Mouse (Mus musculus): ENCODE measurements around the gene Gm11127. TPM values are rescaled to one million over a fixed set of nuclear protein-coding genes. Genes with fewer than 3 reads are reported as not detected.
"Not testable (repeated sequence)": the region's sequence is repeated elsewhere in the genome, so short reads cannot be mapped to it uniquely, and the experiment has no call there.

Gm11127 gene
- total and polyA plus RNA-seq, 3 experiments, result 1.5 to 6.4 TPM; not detected in 1

DNA sequence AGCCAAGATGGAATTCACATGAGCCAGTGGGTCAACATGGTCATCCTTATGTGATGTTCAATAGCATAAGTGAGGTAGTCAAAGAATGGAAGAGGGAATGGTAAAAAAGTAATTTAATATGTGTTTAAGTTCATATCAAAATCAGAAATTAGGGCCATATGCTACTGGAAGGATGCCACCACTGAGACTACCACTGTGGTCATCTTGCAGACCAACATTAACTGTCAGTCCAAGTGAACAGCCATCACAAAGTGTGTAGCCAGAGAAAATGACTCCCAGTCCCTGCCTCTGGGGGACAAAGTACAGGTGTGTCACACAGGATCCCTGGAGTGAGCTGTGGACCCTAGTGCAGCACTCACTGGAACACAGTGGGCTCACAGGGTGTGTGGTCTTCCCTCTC is 23.7 kb upstream of the Gm11127 start:
- not testable (repeated sequence) for H3K79me2 ChIP-seq (ENCODE audit: control insufficient read depth, insufficient read depth, low read length, poor library complexity); H3K9me3 ChIP-seq (replicated peaks; ENCODE audit: insufficient read depth, low read length); H3K4me3 ChIP-seq (ENCODE audit: control insufficient read depth in 1 of 2, insufficient read depth in 1 of 2, low read depth in 2 of 2, low read length in 2 of 2); H3K36me3 ChIP-seq (ENCODE audit: control insufficient read depth in 1 of 2, insufficient read depth in 2 of 2, low read length in 2 of 2); DNase-seq (ENCODE audit: low read depth, low spot score); H3K27ac ChIP-seq (ENCODE audit: control insufficient read depth, low read depth, low read length); H3K4me1 ChIP-seq (ENCODE audit: control insufficient read depth in 1 of 2, insufficient read depth in 2 of 2, low read length in 2 of 2); H3K27me3 ChIP-seq (ENCODE audit: control insufficient read depth in 1 of 2, insufficient read depth in 2 of 2, low read length in 2 of 2); H3K9ac ChIP-seq (ENCODE audit: control insufficient read depth, low read depth, low read length, poor library complexity, severe bottlenecking)

DNA sequence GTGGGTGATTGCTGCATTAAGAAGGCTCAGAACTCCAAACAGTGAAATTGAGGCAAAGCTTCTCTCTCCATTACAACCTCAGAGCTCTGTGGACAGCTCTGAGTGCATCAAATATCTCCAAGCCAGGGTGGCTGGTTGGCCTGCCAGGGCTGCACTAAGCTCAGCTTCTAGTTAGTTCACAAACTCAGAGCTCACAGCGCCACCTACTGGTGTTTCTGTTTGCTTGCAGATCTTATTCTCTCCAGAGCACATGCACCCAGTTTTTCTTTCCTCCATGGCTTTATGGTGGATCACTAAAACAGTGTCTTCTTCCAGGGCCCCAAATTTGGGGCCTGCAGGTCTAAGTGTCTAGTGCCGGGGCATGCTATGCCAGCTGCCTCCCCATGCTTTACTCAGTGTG is 2.7 kb upstream of the Gm11127 start:
- no peak overlapping the region for H3K4me3 ChIP-seq (ENCODE audit: control insufficient read depth in 1 of 2, insufficient read depth in 1 of 2, low read depth in 2 of 2, low read length in 2 of 2)
- no peak overlapping the region for H3K27ac ChIP-seq (ENCODE audit: control insufficient read depth, low read depth, low read length)
- H3K36me3 ChIP-seq (ENCODE audit: control insufficient read depth in 1 of 2, insufficient read depth in 2 of 2, low read length in 2 of 2), result no peaks in the 10 kb centered on the region
- no peaks in the 10 kb centered on the region for H3K9me3 ChIP-seq (replicated peaks; ENCODE audit: insufficient read depth, low read length)
- H3K4me1 ChIP-seq (ENCODE audit: control insufficient read depth in 1 of 2, insufficient read depth in 2 of 2, low read length in 2 of 2), result no peaks in the 10 kb centered on the region
- peak; percentile 91 for DNase-seq (ENCODE audit: low read depth, low spot score)
- H3K27me3 ChIP-seq (ENCODE audit: control insufficient read depth in 1 of 2, insufficient read depth in 2 of 2, low read length in 2 of 2), result no peaks in the 10 kb centered on the region; a peak in 1 of 4 replicates
- TF ChIP-seq MEF2A (IDR thresholded peaks at IDR 0.05; ENCODE audit: extremely low read depth, insufficient replicate concordance, low read depth, low read length, poor library complexity, severe bottlenecking) (no peak), SMC3 (IDR thresholded peaks at IDR 0.05; ENCODE audit: low read depth, low read length) (peak; percentile 89), RAD21 (IDR thresholded peaks at IDR 0.05; ENCODE audit: low read depth, low read length) (peak; percentile 74), CTCF (IDR thresholded peaks at IDR 0.05 in 2 of 3, conservative IDR thresholded peaks at IDR 0.05 in 1 of 3; ENCODE audit: control insufficient read depth in 1 of 3, insufficient read depth in 1 of 3, low read depth in 2 of 3, low read length in 3 of 3, poor library complexity in 1 of 3, severe bottlenecking in 1 of 3) (peak; percentile 58 to 77 (median 63); a peak in 5 of 6 replicates), MAX (IDR thresholded peaks at IDR 0.05; ENCODE audit: low read length) (no peak), SIN3A (IDR thresholded peaks at IDR 0.05; ENCODE audit: low read length) (peak; percentile 44; the same call in 1 of the 2 replicates), ZC3H11A (IDR thresholded peaks at IDR 0.05; ENCODE audit: low read depth, low read length) (peak; percentile 79), MYC (IDR thresholded peaks at IDR 0.05; ENCODE audit: low read depth, low read length) (peak; percentile 63; the same call in 1 of the 2 replicates)
- no peak overlapping the region for H3K9ac ChIP-seq (ENCODE audit: control insufficient read depth, low read depth, low read length, poor library complexity, severe bottlenecking)
- H3K79me2 ChIP-seq (ENCODE audit: control insufficient read depth, insufficient read depth, low read length, poor library complexity), result no peaks in the 10 kb centered on the region

DNA sequence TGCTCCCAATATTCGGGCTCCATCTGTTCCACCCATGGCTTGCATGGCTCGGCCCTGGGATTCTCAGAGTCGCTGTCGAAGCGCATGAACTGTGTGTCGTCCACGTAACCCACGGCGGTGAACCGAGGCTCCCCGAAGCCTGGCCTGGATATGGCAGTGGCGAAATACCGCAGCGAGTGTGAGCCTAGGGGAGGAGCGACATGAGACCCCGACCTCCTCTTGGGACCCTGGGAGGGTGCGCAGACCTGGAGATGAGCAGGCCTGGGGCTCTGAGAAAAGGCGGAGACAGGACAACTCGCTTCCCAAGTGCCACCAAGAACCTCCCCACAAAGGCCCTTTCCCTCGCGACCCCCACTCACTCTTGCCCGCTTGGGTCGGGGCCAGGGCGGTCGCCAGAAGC is 244 bp downstream of the Gm11127 start:
- not testable (repeated sequence) for H3K4me3 ChIP-seq (ENCODE audit: control insufficient read depth in 1 of 2, insufficient read depth in 1 of 2, low read depth in 2 of 2, low read length in 2 of 2); H3K9me3 ChIP-seq (replicated peaks; ENCODE audit: insufficient read depth, low read length); H3K27ac ChIP-seq (ENCODE audit: control insufficient read depth, low read depth, low read length); DNase-seq (ENCODE audit: low read depth, low spot score); H3K27me3 ChIP-seq (ENCODE audit: control insufficient read depth in 1 of 2, insufficient read depth in 2 of 2, low read length in 2 of 2); H3K4me1 ChIP-seq (ENCODE audit: control insufficient read depth in 1 of 2, insufficient read depth in 2 of 2, low read length in 2 of 2); H3K79me2 ChIP-seq (ENCODE audit: control insufficient read depth, insufficient read depth, low read length, poor library complexity); H3K9ac ChIP-seq (ENCODE audit: control insufficient read depth, low read depth, low read length, poor library complexity, severe bottlenecking); H3K36me3 ChIP-seq (ENCODE audit: control insufficient read depth in 1 of 2, insufficient read depth in 2 of 2, low read length in 2 of 2)

DNA sequence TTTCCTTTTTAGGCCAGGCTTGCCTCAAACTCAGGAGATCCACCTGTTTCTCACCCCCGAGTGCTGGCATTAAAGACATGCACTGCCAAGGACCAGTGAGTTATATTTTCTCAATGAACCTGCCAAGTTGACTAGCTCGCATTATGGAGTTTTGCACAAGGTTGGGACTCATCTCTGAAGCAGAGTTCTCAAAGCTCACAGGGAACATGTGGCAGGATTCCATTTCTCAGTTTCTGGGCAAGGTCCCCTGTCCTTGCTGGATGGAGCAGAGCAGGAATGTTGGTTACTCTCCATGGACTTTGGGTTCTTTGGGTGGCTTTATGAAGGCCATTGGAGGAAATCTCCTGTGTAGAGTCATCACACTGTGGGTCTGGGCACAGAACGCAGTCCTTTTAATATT is 14.9 kb downstream of the Gm11127 start:
- Histone ChIP-seq H3K4me3 (ENCODE audit: control insufficient read depth in 1 of 2, insufficient read depth in 1 of 2, low read depth in 2 of 2, low read length in 2 of 2) (peak overlapping the region; percentile 77 to 91), H3K27ac (ENCODE audit: control insufficient read depth, low read depth, low read length) (no peak overlapping the region), H3K4me1 (ENCODE audit: control insufficient read depth in 1 of 2, insufficient read depth in 2 of 2, low read length in 2 of 2) (peaks cover 0 to 11% of the 10 kb centered on the region in 2 experiments; a peak in 2 of 4 replicates), H3K36me3 (ENCODE audit: control insufficient read depth in 1 of 2, insufficient read depth in 2 of 2, low read length in 2 of 2) (peaks cover 0 to 5% of the 10 kb centered on the region in 2 experiments; a peak in 1 of 4 replicates), H3K79me2 (ENCODE audit: control insufficient read depth, insufficient read depth, low read length, poor library complexity) (peaks cover 1% of the 10 kb centered on the region; the same call in 1 of the 2 replicates), H3K9me3 (replicated peaks; ENCODE audit: insufficient read depth, low read length) (no peaks in the 10 kb centered on the region), H3K27me3 (ENCODE audit: control insufficient read depth in 1 of 2, insufficient read depth in 2 of 2, low read length in 2 of 2) (no peaks in the 10 kb centered on the region), H3K9ac (ENCODE audit: control insufficient read depth, low read depth, low read length, poor library complexity, severe bottlenecking) (peak overlapping the region; percentile 74)
- TF ChIP-seq KAT2A (conservative IDR thresholded peaks at IDR 0.05; ENCODE audit: low read depth, low read length) (no peak), MXI1 (IDR thresholded peaks at IDR 0.05; ENCODE audit: low read depth, low read length) (0 out of 2 replicates have a peak, but pooled peaks have one; percentile 33)
- peak; percentile 52 for DNase-seq (ENCODE audit: low read depth, low spot score)
